Mouse (Mus musculus): ENCODE measurements around the gene Cacna1i. TPM values are rescaled to one million over a fixed set of nuclear protein-coding genes. Genes with fewer than 3 reads are reported as not detected.

Cacna1i gene
- total RNA-seq, 2 experiments from 2014 or later: 0.10 TPM; not detected in 1

Other genes starting within 250 kb of the Cacna1i start
- 10 to 100 TPM; 77.8 to 79.6 TPM for gene Syngr1, start 195.9 kb upstream of the Cacna1i start, total RNA-seq (2021)
- 100 to 1,000 TPM; 278 to 293 TPM for gene Rpl3, start 195.4 kb upstream of the Cacna1i start, total RNA-seq (2021)
- 10 to 100 TPM; 27.8 to 32.4 TPM for gene Tab1, start 154.1 kb upstream of the Cacna1i start, total RNA-seq (2021)
- 1 to 10 TPM; 1.6 to 2.0 TPM for gene Mgat3, start 113.5 kb upstream of the Cacna1i start, total RNA-seq (2021)
- 10 to 100 TPM; 31.0 to 33.0 TPM for gene Mief1, start 53.2 kb upstream of the Cacna1i start, total RNA-seq (2021)
- gene AC140267.1, start 51.4 kb upstream of the Cacna1i start, total RNA-seq (2021): 10 to 100 TPM in 1 of 2 experiments, 1 to 10 TPM in 1; 3.4 to 24.9 TPM
- gene Atf4, start 32.1 kb upstream of the Cacna1i start, total RNA-seq (2021): 10 to 100 TPM; 83.7 to 91.1 TPM
- gene Rps19bp1, start 22.9 kb upstream of the Cacna1i start, total RNA-seq (2021): 10 to 100 TPM; 17.8 to 18.8 TPM